Mouse (Mus musculus): ENCODE data around the gene Hadha. TPM values are rescaled to one million over a fixed set of nuclear protein-coding genes. Genes with fewer than 3 reads are reported as not detected.

The Hadha gene
- polyA plus RNA-seq, 1 experiment: 117 TPM

DNA sequence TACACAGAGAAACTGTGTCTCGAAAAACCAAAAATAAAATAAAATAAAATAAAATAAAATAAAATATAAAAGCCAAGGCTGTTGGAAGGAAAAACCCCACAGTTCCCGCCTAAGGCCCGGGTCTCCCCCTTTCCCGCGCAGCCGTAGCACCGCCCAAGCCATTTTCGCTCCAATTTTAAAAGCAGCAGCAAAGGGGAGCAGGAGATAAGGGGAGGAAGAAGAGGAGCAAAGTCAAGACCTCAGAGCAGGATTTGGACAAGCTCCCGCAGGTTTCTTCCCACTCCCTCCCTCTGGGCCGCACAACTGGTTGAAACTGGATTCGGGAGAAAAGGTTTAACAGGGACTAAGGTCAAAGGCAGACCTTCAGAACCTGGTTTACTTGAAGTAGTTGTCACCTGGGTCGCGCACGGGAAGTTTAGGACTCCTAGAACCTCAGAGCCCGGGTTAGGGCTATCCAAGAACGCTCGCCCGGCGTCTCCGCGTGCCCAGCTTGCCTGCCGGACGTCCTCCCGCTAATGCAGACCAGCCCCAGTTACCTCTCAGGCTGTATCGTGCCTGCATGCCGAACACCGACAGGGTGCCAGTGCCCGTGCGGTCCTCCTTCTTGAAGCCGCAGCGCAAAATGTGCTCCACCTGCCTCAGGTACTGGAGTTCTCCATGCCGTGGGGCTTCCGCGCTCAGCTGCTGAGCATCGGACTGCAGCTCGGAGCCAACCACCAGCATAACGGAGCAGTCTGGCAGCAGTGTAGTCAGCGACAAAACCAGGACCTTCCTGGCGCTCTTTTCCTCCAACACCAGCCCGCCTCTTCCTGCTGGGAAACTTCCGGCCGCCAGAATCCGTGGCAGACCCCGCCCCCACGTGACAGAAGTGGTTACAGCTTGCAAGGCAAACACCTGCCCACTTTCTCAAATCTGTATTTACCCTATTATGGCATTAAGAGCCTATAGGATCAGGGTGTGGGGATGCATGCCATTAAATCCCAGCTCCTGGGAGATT lies 81.8 kb downstream of the Hadha start, which contains the start of gene Tyms:
Gene Tyms, minus strand, starts transcription at position 793 of the 997 bp plus-strand sequence.
- H3K4me1 ChIP-seq (ENCODE audit: control insufficient read depth, insufficient read depth, low read length): no peaks in the 10 kb centered on the region
- peak within 1 kb of the TSS; percentile 37 for H3K27ac ChIP-seq (ENCODE audit: insufficient read depth, low read depth, low read length)
- TF ChIP-seq POLR2A (IDR thresholded peaks at IDR 0.05; ENCODE audit: borderline replicate concordance, low read depth, low read length) (no peak), CTCF (IDR thresholded peaks at IDR 0.05; ENCODE audit: low read depth, low read length) (no peak)
- peak within 1 kb of the TSS; percentile 80 for H3K4me3 ChIP-seq (ENCODE audit: insufficient read depth, low read length)

DNA sequence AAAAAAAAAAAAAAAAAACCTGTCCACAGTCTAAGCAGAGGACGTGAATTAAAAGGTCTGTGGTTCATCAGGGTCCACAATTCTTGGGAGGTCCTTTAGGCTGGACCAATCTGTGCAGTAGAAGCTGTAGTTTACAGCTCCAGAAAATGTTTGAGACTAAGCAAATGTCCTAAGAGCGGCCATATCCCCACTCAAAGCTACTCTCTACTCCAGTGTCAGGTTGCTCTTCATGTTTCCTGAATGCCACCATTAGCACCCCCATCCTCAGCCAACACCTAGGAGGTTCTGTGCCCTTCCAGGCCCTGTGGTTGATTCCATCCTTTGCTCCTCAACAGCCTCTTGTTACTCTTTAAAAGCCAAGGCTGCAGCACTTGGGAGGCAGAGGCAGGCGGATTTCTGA lies 82.6 kb downstream of the Hadha start:
- TF ChIP-seq POLR2A (IDR thresholded peaks at IDR 0.05; ENCODE audit: borderline replicate concordance, low read depth, low read length) (no peak), CTCF (IDR thresholded peaks at IDR 0.05; ENCODE audit: low read depth, low read length) (no peak)
- Histone ChIP-seq H3K27ac (ENCODE audit: insufficient read depth, low read depth, low read length) (no peak overlapping the region), H3K4me3 (ENCODE audit: insufficient read depth, low read length) (peak overlapping the region; percentile 80), H3K4me1 (ENCODE audit: control insufficient read depth, insufficient read depth, low read length) (no peaks in the 10 kb centered on the region)

DNA sequence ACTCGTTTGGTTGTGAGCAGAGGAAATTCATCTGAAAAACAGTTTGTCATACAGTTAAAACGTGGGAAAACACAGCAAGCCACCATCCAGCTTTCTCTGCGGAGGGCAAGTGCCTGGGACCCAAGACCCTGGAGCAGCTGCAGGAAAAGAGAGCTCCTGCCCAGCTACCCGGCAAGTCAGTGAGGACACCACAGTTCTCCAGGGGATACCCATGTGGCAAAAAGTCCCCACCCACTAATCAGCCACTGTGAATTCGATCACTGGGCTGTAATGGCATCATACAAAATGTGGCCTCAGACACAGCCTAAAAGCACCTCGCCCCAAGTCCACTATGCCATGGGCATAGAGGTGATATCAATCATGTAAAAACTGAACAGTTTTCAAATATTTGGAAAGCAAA lies 83.3 kb downstream of the Hadha start:
- Histone ChIP-seq H3K4me3 (ENCODE audit: insufficient read depth, low read length) (no peak overlapping the region), H3K27ac (ENCODE audit: insufficient read depth, low read depth, low read length) (no peak overlapping the region), H3K4me1 (ENCODE audit: control insufficient read depth, insufficient read depth, low read length) (no peaks in the 10 kb centered on the region)
- no peak for TF ChIP-seq CTCF (IDR thresholded peaks at IDR 0.05; ENCODE audit: low read depth, low read length)

Other genes with a start within 250 kb of the Hadha start
- not detected in 2 replicates for gene Il6, start 142.0 kb downstream of the Hadha start, polyA plus RNA-seq (2012; ENCODE audit: insufficient read depth, insufficient read length, missing spikeins)
- gene Tyms, start 81.5 kb downstream of the Hadha start, polyA plus RNA-seq (2012; ENCODE audit: insufficient read depth, insufficient read length, missing spikeins): 27.9 and 29.1 TPM in 2 replicates
- not detected in 2 replicates for gene Garem2, start 50.0 kb downstream of the Hadha start, polyA plus RNA-seq (2012; ENCODE audit: insufficient read depth, insufficient read length, missing spikeins)
- not detected in 2 replicates for gene 3110082J24Rik, start 49.1 kb downstream of the Hadha start, polyA plus RNA-seq (2012; ENCODE audit: insufficient read depth, insufficient read length, missing spikeins)
- gene Hadhb, start 86 bp upstream of the Hadha start, polyA plus RNA-seq (2012; ENCODE audit: insufficient read depth, insufficient read length, missing spikeins): 67.2 and 75.0 TPM in 2 replicates
- gene Adgrf3, start 50.6 kb upstream of the Hadha start, polyA plus RNA-seq (2012; ENCODE audit: insufficient read depth, insufficient read length, missing spikeins): not detected in 2 replicates
- 10.9 and 13.5 TPM in 2 replicates for gene Selenoi, start 77.4 kb upstream of the Hadha start, polyA plus RNA-seq (2012; ENCODE audit: insufficient read depth, insufficient read length, missing spikeins)
- not detected in 2 replicates for gene Drc1, start 126.2 kb upstream of the Hadha start, polyA plus RNA-seq (2012; ENCODE audit: insufficient read depth, insufficient read length, missing spikeins)

Data from bone marrow macrophage, adult 2 months (primary cell).